Mouse (Mus musculus) limb, embryonic 14.5 days (tissue): ENCODE data around the gene Wrb. TPM values are rescaled to one million over a fixed set of nuclear protein-coding genes. Genes with fewer than 3 reads are reported as not detected.

Experiments
- ATAC-seq: fragments of 200-750 bp; cut with Nextera tagmentation; 2 replicates; pipeline ENCODE4 v1.8.0; 2017; ENCODE audit warnings: low read depth, moderate number of reproducible peaks, moderate TSS enrichment; ENCODE audit not compliant: low FRiP score
- DNase-seq: peaks from one replicate; pipeline ENCODE4 v3.0.0-alpha.2; 2015; ENCODE audit warnings: low spot score
- H3K27ac ChIP-seq: fragments of 300-500 bp; sonication (generic); replicated peaks from 2 replicates; pipeline ENCODE4 v1.5.1; 2014; ENCODE audit warnings: low read depth, mild to moderate bottlenecking, low read length, moderate library complexity, mixed read lengths
- H3K27me3 ChIP-seq: fragments of 300-500 bp; sonication (generic); 2 replicates; pipeline ENCODE4 v1.6.1; 2014; ENCODE audit warnings: low read length, mixed read lengths; ENCODE audit not compliant: control insufficient read depth, insufficient read depth
- H3K36me3 ChIP-seq: fragments of 300-500 bp; sonication (generic); 2 replicates; pipeline ENCODE4 v1.6.1; 2014; ENCODE audit warnings: mild to moderate bottlenecking, low read length, moderate library complexity, mixed read lengths; ENCODE audit not compliant: control insufficient read depth, insufficient read depth
- H3K4me1 ChIP-seq: fragments of 300-500 bp; sonication (generic); 2 replicates; pipeline ENCODE4 v1.6.1; 2014; ENCODE audit warnings: antibody characterized with exemption, low read length, mixed read lengths; ENCODE audit not compliant: control insufficient read depth, insufficient read depth
- H3K4me2 ChIP-seq: fragments of 300-500 bp; sonication (generic); replicated peaks from 2 replicates; pipeline ENCODE4 v1.6.1; 2014; ENCODE audit warnings: low read depth, mild to moderate bottlenecking, low read length, moderate library complexity; ENCODE audit not compliant: severe bottlenecking
- H3K4me3 ChIP-seq: fragments of 300-500 bp; sonication (generic); replicated peaks from 2 replicates; pipeline ENCODE4 v1.5.1; 2014; ENCODE audit warnings: low read length
- H3K9ac ChIP-seq: fragments of 300-500 bp; sonication (generic); 2 replicates; pipeline ENCODE4 v1.6.1; 2014; ENCODE audit warnings: mild to moderate bottlenecking, low read depth, low read length, moderate library complexity; ENCODE audit not compliant: severe bottlenecking
- H3K9me3 ChIP-seq: fragments of 300-500 bp; sonication (generic); 2 replicates; pipeline ENCODE4 v1.6.1; 2016; ENCODE audit warnings: low read length; ENCODE audit not compliant: control insufficient read depth
- POLR2A ChIP-seq: fragments of 200-500 bp; IDR thresholded peaks from 2 replicates; pipeline ENCODE4 v1.8.0; 2012; ENCODE audit warnings: inconsistent platforms, mild to moderate bottlenecking, moderate library complexity, borderline replicate concordance; ENCODE audit not compliant: insufficient read depth, insufficient read length; ENCODE audit errors: extremely low read depth
- WGBS: fragments of 180-500 bp; shearing (Covaris S2); extraction: QIAGEN DNeasy Blood & Tissue Kit; methylation state at CpG from one replicate; pipeline ENCODE4 v1.1.7; 2014; 5-methylcytosine and 5-hydroxymethylcytosine counted together
- polyA plus RNA-seq, 2 experiments: library from polyadenylated mRNA; depleted of rRNA in 1 of 2; stranded (reverse) in 1 of 2; unstranded in 1 of 2; fragments of >200 nt; fragmentation: Nextera tagmentation in 1 of 2; extraction: Ambion mirVana in 1 of 2; gene quantifications; 2 replicates each; pipeline versions ENCODE4 v1.2.1 to v1.2.3; 2012 to 2014

Wrb gene
- polyA plus RNA-seq, 2 experiments = 53.9 to 54.7 TPM

- H3K36me3 ChIP-seq = no peaks in the 10 kb centered on the region
- H3K27me3 ChIP-seq = no peaks in the 10 kb centered on the region
- H3K4me1 ChIP-seq = peaks cover 4% of the 10 kb centered on the region; the same call in 1 of the 2 replicates
- H3K27ac ChIP-seq = no peak overlapping the region
- DNase-seq = no peak
- H3K9ac ChIP-seq = no peak overlapping the region
- no peaks in the 10 kb centered on the region for H3K9me3 ChIP-seq
- H3K4me2 ChIP-seq = no peak overlapping the region
- TF ChIP-seq POLR2A = no peak
- WGBS = 77% methylated on average over 5 of the region's 5 CpGs
- H3K4me3 ChIP-seq = no peak overlapping the region
- ATAC-seq = no peak
Observed at GRCm38 (mm10) chr16:96187619-96188018, 42.4 kb downstream of the Wrb start.

DNA sequence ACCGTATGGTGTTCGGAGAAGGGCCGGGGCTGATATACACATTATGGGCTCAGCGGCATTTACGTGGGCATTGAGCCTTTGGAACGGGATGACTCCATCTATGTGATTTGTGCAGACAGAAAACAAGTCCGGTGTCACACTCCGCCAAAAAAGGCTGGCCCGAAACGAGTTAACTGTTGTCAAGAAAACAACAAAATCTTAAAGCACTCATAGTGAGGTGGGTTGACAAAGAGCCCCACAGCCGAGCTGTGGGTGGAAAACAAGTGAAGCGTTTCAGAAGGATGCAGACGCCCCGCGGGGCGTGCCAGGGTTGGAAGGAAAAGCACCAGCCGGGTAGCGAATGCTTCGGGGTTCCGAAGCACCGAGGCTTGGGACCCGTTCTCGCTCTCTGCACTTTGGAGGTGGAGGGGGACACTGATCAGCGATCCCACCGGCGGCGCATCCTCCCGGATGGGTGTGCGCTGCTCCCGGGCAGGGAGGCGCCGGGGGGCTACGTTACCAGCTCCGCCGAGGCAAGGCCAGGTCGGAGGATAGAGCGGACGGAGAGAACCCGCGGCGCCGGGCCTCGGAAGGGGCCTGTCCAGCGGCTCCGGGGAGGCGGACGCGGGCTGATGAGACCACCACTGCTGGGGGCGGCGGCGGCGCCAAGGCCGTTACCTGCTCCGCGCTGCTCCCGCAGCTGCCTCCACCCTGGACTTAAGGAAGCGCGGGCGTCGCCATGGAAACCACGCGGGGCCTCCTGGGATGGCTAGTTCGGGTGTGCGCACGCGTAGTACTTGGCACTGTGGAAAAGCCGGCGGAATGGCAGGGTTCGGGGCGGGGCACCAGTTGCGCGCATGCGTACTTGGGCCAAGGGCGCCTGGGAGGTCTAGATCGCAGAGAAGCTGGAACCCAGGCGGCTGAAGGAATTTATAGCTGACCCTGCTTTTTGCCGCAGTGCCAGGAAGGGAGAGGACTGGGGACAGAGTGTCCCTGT, 46.6 kb downstream of the Wrb start, which contains the start of gene Lca5l:
Gene Lca5l (minus strand): TSS at position 741 of the 976 bp plus-strand sequence.
- TF ChIP-seq POLR2A = peak; percentile 39; the same call in 1 of the 2 replicates
- Histone ChIP-seq H3K27ac (0 out of 2 replicates have a peak within 1 kb of the TSS, but pooled peaks have one; percentile 28), H3K4me3 (peak within 1 kb of the TSS; percentile 90), H3K4me1 (peaks cover 4% of the 10 kb centered on the region; the same call in 1 of the 2 replicates), H3K4me2 (peak within 1 kb of the TSS; percentile 83), H3K9me3 (no peaks in the 10 kb centered on the region), H3K36me3 (no peaks in the 10 kb centered on the region), H3K9ac (peak within 1 kb of the TSS; percentile 68), H3K27me3 (no peaks in the 10 kb centered on the region)
- 5% methylated on average over 76 of the region's 77 CpGs for WGBS
- peak; percentile 98 for DNase-seq
- ATAC-seq = peak; percentile 99

- Histone ChIP-seq H3K9me3 (no peaks in the 10 kb centered on the region), H3K27ac (0 out of 2 replicates have a peak within 1 kb of the TSS, but pooled peaks have one; percentile 4), H3K4me2 (peak within 1 kb of the TSS; percentile 41), H3K9ac (0 out of 2 replicates have a peak within 1 kb of the TSS, but pooled peaks have one; percentile 12), H3K36me3 (no peaks in the 10 kb centered on the region), H3K4me1 (peaks cover 15% of the 10 kb centered on the region), H3K27me3 (no peaks in the 10 kb centered on the region), H3K4me3 (peak within 1 kb of the TSS; percentile 7; the same call in 1 of the 2 replicates)
- ATAC-seq = peak; percentile 79
- TF ChIP-seq POLR2A = no peak
- WGBS = 3% methylated on average over 20 of the region's 20 CpGs
- peak; percentile 25 for DNase-seq
Observed at GRCm38 (mm10) chr16:96199913-96200701, 54.9 kb downstream of the Wrb start, which contains the start of gene Sh3bgr. TSS of gene Sh3bgr (plus strand) at chr16:96200450.

- ATAC-seq (0 out of 2 replicates have a peak, but pooled peaks have one; percentile 29), DNase-seq (no peak)
- Histone ChIP-seq H3K4me1 (peaks cover 15% of the 10 kb centered on the region), H3K9ac (0 out of 2 replicates have a peak overlapping the region, but pooled peaks have one; percentile 0), H3K27ac (no peak overlapping the region), H3K4me3 (peak overlapping the region; percentile 7; the same call in 1 of the 2 replicates), H3K27me3 (no peaks in the 10 kb centered on the region), H3K36me3 (no peaks in the 10 kb centered on the region), H3K9me3 (no peaks in the 10 kb centered on the region), H3K4me2 (peak overlapping the region; percentile 41)
- TF ChIP-seq POLR2A = no peak
- WGBS = 43% methylated on average over 9 of the region's 9 CpGs
Observed at GRCm38 (mm10) chr16:96200702-96201028, 55.5 kb downstream of the Wrb start.
